Comparison of ENCODE assay signal across 9 mouse cellular contexts in the genomic region with DNA sequence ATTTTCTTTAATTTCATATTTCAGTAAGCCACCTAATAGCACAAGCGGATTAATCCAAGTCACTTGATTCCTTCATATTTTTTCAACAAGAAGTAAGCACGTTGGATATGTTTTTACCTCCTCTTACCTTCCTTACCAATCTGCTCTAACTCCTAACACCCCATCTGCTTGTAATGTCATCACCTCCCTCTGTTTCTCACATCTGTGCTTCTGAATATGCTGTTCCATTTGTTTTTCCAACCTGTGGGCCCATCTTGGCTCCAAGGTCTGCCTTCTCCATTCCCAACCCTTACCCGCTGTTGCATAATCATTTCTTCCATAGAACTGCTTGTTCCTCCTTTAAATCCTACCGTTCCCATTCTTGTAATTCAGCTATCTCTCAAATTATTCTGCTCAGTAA.
"Had no signal": no experiment of that assay in that cellular context is flagged by ENCODE, and none has a peak within 500 bp of the region (broad histone marks: within the 10 kb centered on the region; RNA-seq: fewer than 3 reads in every experiment).

No protein-coding gene starts in this region.

- DNase-seq: kidney, adult 18-20 months; kidney, adult 9 months; kidney, postnatal 14 days; liver, postnatal 0 days; lung, embryonic 14.5 days; right cerebral cortex, postnatal 25 days; spleen, adult 18-20 months; thymus, adult 18-20 months; thymus, postnatal 36 days had no signal
